Mouse (Mus musculus) kidney, embryonic 14.5 days (tissue): ENCODE measurements around the gene Ntn5. TPM values are rescaled to one million over a fixed set of nuclear protein-coding genes. Genes with fewer than 3 reads are reported as not detected.

Source experiments
- ATAC-seq: fragments of 200-750 bp; cut with Nextera tagmentation; 2 replicates; pipeline ENCODE4 v1.8.0; 2017; ENCODE audit warnings: moderate number of reproducible peaks, mild to moderate bottlenecking, moderate TSS enrichment, moderate library complexity; ENCODE audit not compliant: low FRiP score, low TSS enrichment
- H3K27ac ChIP-seq: fragments of 300-500 bp; sonication (generic); 2 replicates; pipeline ENCODE4 v1.5.1; 2014; ENCODE audit warnings: low read depth, mild to moderate bottlenecking, low read length, moderate library complexity, mixed read lengths
- H3K27me3 ChIP-seq: fragments of 300-500 bp; sonication (generic); 2 replicates; pipeline ENCODE4 v1.6.1; 2014; ENCODE audit warnings: mild to moderate bottlenecking, low read length; ENCODE audit not compliant: control insufficient read depth, insufficient read depth
- H3K36me3 ChIP-seq: fragments of 300-500 bp; sonication (generic); 2 replicates; pipeline ENCODE4 v1.6.1; 2014; ENCODE audit warnings: low read length, mixed read lengths; ENCODE audit not compliant: control insufficient read depth, insufficient read depth
- H3K4me1 ChIP-seq: fragments of 300-500 bp; sonication (generic); 2 replicates; pipeline ENCODE4 v1.6.1; 2014; ENCODE audit warnings: low read length, mixed read lengths; ENCODE audit not compliant: control insufficient read depth, insufficient read depth
- H3K4me2 ChIP-seq: fragments of 300-500 bp; sonication (generic); replicated peaks from 2 replicates; pipeline ENCODE4 v1.6.1; 2014; ENCODE audit warnings: low read depth, mild to moderate bottlenecking, low read length
- H3K4me3 ChIP-seq: fragments of 300-500 bp; sonication (generic); 2 replicates; pipeline ENCODE4 v1.5.1; 2014; ENCODE audit warnings: mild to moderate bottlenecking, low read length
- H3K9ac ChIP-seq: fragments of 300-500 bp; sonication (generic); 2 replicates; pipeline ENCODE4 v1.6.1; 2014; ENCODE audit warnings: low read depth, mild to moderate bottlenecking, low read length, moderate library complexity
- H3K9me3 ChIP-seq: fragments of 300-500 bp; sonication (generic); 2 replicates; pipeline ENCODE4 v1.6.1; 2016; ENCODE audit warnings: low read length; ENCODE audit not compliant: control insufficient read depth
- WGBS: fragments of 180-500 bp; shearing (Covaris S2); extraction: QIAGEN DNeasy Blood & Tissue Kit; methylation state at CpG from one replicate; pipeline ENCODE4 v1.1.7; 2014; 5-methylcytosine and 5-hydroxymethylcytosine counted together
- polyA plus RNA-seq: library from polyadenylated mRNA; unstranded; fragments of >200 nt; fragmentation: Nextera tagmentation; extraction: Ambion mirVana; gene quantifications from 2 replicates; pipeline ENCODE4 v1.2.1, GENCODE M21; 2014

The Ntn5 gene
- polyA plus RNA-seq, 1 experiment from 2014 or later: 0.27 TPM

DNA sequence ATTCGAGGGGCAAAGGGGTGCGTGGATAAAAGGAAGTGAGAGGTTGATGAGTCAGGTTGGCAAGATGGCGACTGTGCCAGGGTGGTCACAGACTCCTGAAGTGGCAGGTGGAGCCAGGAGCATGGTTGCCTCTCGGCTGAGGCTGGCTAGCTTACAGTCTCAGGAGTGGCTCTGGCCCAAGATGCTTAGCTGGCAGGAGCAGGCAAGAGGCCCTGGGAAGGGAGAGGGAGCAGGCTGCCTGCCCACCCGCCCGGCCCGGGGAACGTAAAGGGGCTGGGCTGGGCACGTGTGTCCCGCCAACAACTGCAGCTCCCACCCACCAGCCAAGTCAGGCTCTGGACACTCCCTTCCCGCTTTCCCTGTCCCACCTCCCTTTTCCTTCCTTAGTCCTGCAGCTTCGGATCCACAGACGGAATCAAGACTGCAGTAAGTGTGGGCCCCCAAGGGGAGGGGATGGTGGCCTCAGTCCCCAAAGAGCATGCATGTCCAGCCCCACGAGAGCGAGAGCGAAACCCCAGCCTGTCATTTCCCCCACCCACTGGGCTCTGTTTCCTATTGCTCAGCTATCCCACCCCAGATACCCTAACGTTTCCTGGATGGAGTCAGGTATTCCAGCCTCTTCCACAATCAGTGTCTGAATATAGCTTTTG is 42.3 kb upstream of the Ntn5 start:
- Histone ChIP-seq H3K4me2 (peak overlapping the region; percentile 82; the same call in 1 of the 2 replicates), H3K9ac (no peak overlapping the region; the same call in 1 of the 2 replicates), H3K4me1 (peaks cover 46% of the 10 kb centered on the region), H3K27me3 (no peaks in the 10 kb centered on the region), H3K9me3 (no peaks in the 10 kb centered on the region), H3K27ac (0 out of 2 replicates have a peak overlapping the region, but pooled peaks have one; percentile 24), H3K4me3 (peak overlapping the region; percentile 17; the same call in 1 of the 2 replicates), H3K36me3 (0 out of 2 replicates have a peak, but pooled peaks cover 2% of the 10 kb centered on the region)
- 48% methylated on average over 17 of the region's 17 CpGs for WGBS
- no peak for ATAC-seq

DNA sequence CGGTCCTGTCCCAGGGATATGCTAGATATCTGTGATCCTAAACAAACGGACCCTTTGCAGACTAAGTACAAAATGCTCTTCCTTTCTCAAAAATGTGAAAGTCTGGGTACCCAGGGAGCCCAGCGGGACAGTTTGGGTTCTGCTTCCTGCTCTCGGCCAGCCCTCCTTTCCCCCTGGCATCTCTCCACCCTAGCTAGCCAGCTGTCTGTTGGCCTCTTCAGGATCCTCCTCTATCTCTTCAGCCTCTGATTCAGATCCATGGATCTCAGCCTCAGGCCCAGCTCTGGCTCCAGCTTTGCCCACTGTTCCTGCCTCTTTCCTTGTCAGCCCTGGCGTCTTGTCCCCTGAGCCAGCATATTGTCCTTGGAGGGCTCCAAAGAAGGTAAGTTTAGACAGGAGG is 41.7 kb upstream of the Ntn5 start:
- Histone ChIP-seq H3K9ac (no peak overlapping the region; the same call in 1 of the 2 replicates), H3K4me2 (peak overlapping the region; percentile 82), H3K4me1 (peaks cover 46% of the 10 kb centered on the region), H3K36me3 (no peaks in the 10 kb centered on the region), H3K4me3 (peak overlapping the region; percentile 46; the same call in 1 of the 2 replicates), H3K27me3 (no peaks in the 10 kb centered on the region), H3K9me3 (no peaks in the 10 kb centered on the region), H3K27ac (0 out of 2 replicates have a peak overlapping the region, but pooled peaks have one; percentile 24)
- ATAC-seq: no peak
- 79% methylated on average over 5 of the region's 5 CpGs for whole genome bisulfite sequencing

DNA sequence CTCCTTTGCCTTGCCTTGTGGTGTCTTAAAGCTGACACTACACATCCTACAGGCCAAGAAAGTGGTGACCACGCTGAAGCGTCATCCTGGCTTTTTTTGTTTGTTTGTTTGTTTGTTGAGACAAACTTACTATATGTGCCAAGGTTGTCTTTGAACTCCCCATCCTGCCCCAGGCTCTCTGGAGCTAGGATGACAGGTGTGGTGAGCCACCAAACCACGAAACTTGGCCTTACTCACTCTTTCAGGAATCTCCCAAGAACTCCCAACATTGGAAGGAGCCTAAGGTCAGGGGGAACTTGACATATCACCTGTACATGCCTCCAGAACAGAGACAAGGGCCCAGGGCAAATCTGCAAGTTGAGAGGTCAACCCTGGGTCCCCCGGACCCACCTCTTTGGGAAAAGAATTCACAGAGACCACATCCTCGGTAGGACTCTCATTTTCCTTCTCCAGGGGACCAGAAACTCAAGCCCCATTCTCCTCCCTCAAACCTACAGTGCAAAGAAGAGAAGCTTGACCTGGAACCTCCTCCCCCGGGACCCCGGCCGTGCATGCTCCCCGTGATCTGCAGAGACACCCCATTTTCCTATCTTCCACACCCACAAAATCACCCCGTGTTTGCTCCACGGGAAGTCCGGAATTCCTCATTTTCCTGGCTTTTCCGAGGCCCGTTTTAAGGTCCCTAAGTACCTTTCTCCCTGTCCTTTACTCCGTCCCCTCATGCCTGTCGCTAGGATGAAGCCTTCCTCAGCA is 41.1 kb upstream of the Ntn5 start:
- peak overlapping the region; percentile 46 for H3K4me3 ChIP-seq
- no peaks in the 10 kb centered on the region for H3K9me3 ChIP-seq
- peak overlapping the region; percentile 82 for H3K4me2 ChIP-seq
- no peaks in the 10 kb centered on the region for H3K27me3 ChIP-seq
- no peak for ATAC-seq
- H3K4me1 ChIP-seq: peaks cover 46% of the 10 kb centered on the region
- peak overlapping the region; percentile 92 for H3K27ac ChIP-seq
- H3K9ac ChIP-seq: peak overlapping the region; percentile 76
- no peaks in the 10 kb centered on the region for H3K36me3 ChIP-seq
- 30% methylated on average over 16 of the region's 16 CpGs for WGBS

DNA sequence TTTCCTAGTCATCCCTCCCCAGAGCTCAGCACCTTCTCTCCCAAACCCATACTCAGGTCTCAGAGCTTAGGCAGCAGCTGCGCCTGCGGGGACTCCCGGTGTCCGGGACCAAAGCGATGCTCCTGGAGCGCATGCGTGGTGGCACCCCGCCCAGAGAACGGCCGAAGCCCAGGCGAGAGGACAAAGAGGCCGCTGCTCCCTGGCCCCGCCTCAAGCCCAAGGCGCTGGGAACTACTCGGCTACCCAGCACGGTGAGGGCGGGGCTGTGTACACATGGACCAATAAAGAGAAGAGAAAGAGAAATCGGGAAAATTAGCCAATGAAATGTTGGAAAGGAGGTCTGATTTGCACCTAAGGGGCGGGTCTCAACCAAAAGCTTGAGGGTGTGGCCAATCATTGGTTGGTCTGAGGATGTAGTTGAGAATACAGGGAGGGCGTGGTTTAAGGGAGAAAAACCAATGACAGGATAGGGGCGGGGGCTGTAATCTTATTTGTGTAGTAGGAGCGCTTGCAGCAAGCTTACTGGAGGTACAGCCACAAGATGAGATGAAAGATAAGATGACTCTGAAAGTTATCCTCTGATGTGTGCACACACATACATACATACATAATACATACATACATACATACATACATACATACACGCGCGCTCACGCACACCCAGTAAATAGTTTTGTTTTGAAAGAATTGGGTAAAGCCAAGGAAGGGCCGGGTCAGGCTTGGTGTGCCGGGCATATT is 40.2 kb upstream of the Ntn5 start:
- Histone ChIP-seq H3K36me3 (no peaks in the 10 kb centered on the region), H3K4me3 (peak overlapping the region; percentile 46), H3K9me3 (no peaks in the 10 kb centered on the region), H3K4me1 (peaks cover 46% of the 10 kb centered on the region), H3K27ac (peak overlapping the region; percentile 92), H3K4me2 (peak overlapping the region; percentile 82), H3K9ac (peak overlapping the region; percentile 76), H3K27me3 (no peaks in the 10 kb centered on the region)
- WGBS: 2% methylated on average over 28 of the region's 28 CpGs
- ATAC-seq: peak; percentile 94

DNA sequence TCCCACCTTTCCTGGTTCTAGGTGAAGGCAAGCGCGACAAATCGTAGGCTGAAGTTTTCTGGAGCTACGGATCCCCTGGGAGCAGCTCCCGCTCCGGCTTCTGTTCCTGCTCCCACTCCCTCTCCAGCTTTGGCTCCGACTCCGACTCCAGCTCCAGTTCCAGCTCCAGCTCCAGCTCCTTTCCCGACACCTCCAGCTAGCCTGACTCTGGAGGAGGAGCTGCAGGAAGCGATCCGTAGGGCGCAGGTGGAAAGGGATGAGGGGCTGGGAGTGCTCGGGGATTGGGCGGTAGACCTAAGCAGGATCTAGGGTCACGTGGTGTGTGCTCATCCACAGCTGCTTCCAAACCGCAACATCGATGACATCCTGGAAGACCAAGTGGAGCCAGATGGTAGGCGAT is 39.6 kb upstream of the Ntn5 start:
- Histone ChIP-seq H3K27ac (peak overlapping the region; percentile 85), H3K4me1 (peaks cover 46% of the 10 kb centered on the region), H3K4me3 (peak overlapping the region; percentile 46), H3K9me3 (no peaks in the 10 kb centered on the region), H3K4me2 (peak overlapping the region; percentile 74), H3K27me3 (no peaks in the 10 kb centered on the region), H3K36me3 (no peaks in the 10 kb centered on the region), H3K9ac (peak overlapping the region; percentile 50)
- no peak for ATAC-seq
- 7% methylated on average over 18 of the region's 18 CpGs for WGBS

DNA sequence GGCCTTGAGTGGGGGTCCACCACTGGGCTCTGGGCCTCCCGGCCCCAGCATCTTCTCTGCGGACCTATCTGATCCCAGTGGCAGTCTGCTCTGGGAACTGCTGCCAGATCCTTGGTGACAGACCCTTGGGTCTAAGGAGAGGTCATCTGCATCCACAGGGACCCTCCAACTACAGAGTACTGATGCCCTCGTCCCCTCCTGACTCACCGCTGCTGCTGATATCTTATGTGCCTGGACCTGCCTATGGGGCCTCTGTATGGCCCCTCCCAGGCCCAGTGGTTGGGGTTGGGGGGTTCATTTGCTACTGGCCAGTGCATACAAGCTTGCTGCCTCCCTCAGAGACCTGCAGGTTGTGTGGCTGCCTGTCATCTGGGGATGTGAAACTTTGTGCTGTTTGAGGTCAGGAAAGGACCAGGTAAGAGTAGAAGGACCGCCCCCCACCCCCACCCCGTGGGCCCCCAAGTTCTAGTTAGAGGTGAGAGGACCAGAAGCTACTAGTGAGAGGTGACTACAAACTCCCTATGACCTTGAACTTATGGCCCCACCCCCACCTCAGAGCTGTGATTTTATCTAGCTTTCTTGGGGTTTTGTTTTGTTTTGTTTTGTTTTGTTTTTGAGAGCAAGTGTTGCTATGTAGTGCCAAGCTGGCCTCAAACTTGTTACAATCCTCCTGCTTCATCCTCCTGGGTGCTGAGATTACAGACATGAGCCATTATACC is 38.8 kb upstream of the Ntn5 start:
- Histone ChIP-seq H3K27ac (0 out of 2 replicates have a peak overlapping the region, but pooled peaks have one; percentile 85), H3K27me3 (no peaks in the 10 kb centered on the region), H3K9me3 (no peaks in the 10 kb centered on the region), H3K4me2 (peak overlapping the region; percentile 74; the same call in 1 of the 2 replicates), H3K4me3 (no peak overlapping the region; the same call in 1 of the 2 replicates), H3K36me3 (no peaks in the 10 kb centered on the region), H3K4me1 (peaks cover 38% of the 10 kb centered on the region), H3K9ac (no peak overlapping the region)
- WGBS: 67% methylated on average over 6 of the region's 6 CpGs
- no peak for ATAC-seq

DNA sequence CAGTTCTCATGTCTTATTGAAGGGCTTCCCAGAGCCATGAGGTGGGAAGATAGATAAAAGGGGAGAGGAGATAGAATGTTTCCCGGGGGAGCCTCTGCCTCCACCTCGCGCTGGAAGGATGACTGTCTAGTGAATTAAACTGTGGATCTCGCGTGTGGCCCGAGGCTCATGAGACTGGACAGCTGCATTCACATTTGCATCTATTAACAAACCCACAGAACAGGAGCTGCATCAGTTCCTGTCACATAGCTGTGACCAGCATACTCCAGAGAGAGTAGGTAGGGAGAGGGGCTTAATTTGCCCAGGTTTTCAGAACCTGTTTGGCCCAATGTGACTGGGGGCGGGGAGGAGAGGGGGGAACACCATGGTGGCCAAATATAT is 38.2 kb upstream of the Ntn5 start:
- Histone ChIP-seq H3K27ac (no peak overlapping the region), H3K9ac (no peak overlapping the region), H3K4me3 (no peak overlapping the region), H3K27me3 (no peaks in the 10 kb centered on the region), H3K4me1 (peaks cover 33% of the 10 kb centered on the region), H3K4me2 (no peak overlapping the region), H3K9me3 (no peaks in the 10 kb centered on the region), H3K36me3 (no peaks in the 10 kb centered on the region)
- 86% methylated on average over 7 of the region's 7 CpGs for WGBS
- no peak for ATAC-seq

DNA sequence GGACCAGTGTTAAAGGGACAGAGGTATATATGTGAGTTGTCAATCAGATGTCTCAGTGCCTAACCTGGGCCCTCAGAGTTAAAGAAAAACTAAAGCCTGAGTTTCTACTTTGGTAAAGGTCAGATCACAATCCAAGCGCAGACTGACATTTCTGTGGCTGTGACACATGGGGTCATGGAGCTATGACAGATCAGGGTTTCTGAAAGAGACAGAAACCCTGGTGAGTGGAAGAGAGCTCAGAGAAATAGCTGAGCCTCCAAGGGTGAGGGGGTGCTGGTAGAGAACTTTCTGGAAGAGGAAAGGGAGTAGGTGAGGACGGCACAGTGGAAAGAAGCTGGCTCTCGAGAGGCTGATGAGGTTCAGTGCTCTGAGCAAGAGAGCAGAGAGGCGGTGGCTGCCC is 37.2 kb upstream of the Ntn5 start:
- ATAC-seq: no peak
- no peak overlapping the region for H3K27ac ChIP-seq
- no peaks in the 10 kb centered on the region for H3K36me3 ChIP-seq
- no peak overlapping the region for H3K4me3 ChIP-seq
- H3K27me3 ChIP-seq: no peaks in the 10 kb centered on the region
- 63% methylated on average over 4 of the region's 4 CpGs for WGBS
- no peaks in the 10 kb centered on the region for H3K9me3 ChIP-seq
- H3K9ac ChIP-seq: no peak overlapping the region
- H3K4me1 ChIP-seq: peaks cover 24% of the 10 kb centered on the region
- H3K4me2 ChIP-seq: no peak overlapping the region
